ENCODE assay signal across 18 mouse cellular contexts in genomic region chr13:93539311-93539710, GRCm38 (mm10). TPM values are rescaled to one million over a fixed set of nuclear protein-coding genes. Genes with fewer than 3 reads are reported as not detected.
A peak's percentile ranks its signal among the peaks of the same experiment; 100 is the strongest.
DNase-seq lines count a peak whose midpoint lies in the region; ATAC-seq lines count a peak whose summit lies in the region.
"Had no signal": no experiment of that assay in that cellular context is flagged by ENCODE, and none has a peak within 500 bp of the region (broad histone marks: within the 10 kb centered on the region; RNA-seq: fewer than 3 reads in every experiment).

No protein-coding gene starts in this region.

- H3K27me3 ChIP-seq in hindbrain, embryonic 16.5 days (replicated peaks; ENCODE audit: control insufficient read depth, insufficient read depth, low read length), result no peaks in the 10 kb centered on the region
- no peaks in the 10 kb centered on the region for H3K27me3 ChIP-seq in hindbrain, embryonic 10.5 days (ENCODE audit: insufficient read depth, poor library complexity, severe bottlenecking)
- H3K27me3 ChIP-seq: CH12.LX; embryonic facial prominence, embryonic 12.5 days; forebrain, embryonic 15.5 days; hindbrain, embryonic 15.5 days had no signal

- H3K4me2 ChIP-seq in hindbrain, embryonic 16.5 days (ENCODE audit: low read length), result no peak overlapping the region
- H3K4me2 ChIP-seq: embryonic facial prominence, embryonic 12.5 days; forebrain, embryonic 15.5 days; hindbrain, embryonic 15.5 days had no signal

- DNase-seq in adrenal gland, postnatal 14 days, result peak; percentile 51
- DNase-seq in adrenal gland, adult 8-10 months, result no peak
- DNase-seq in hindbrain, embryonic 10.5 days (ENCODE audit: low spot score), result no peak
- peak; percentile 25 for DNase-seq in lung, postnatal 10 days
- no peak for DNase-seq in lung, postnatal 14 days
- DNase-seq: cerebellum, adult 11-12 months; cerebellum, adult 9-10 months; gastrocnemius, postnatal 36 days; heart, adult 18-20 months; heart, postnatal 10 days; kidney, adult 11 months had no signal

- ATAC-seq in hindbrain, embryonic 16.5 days, result peak; percentile 67; the same call in 1 of the 2 replicates
- no peak for ATAC-seq in megakaryocyte-erythroid progenitor cell, adult 5-6 weeks (replicated peaks; ENCODE audit: low FRiP score, low TSS enrichment, poor library complexity, severe bottlenecking)
- ATAC-seq: forebrain, embryonic 15.5 days had no signal

- H3K4me3 ChIP-seq in hindbrain, embryonic 16.5 days (ENCODE audit: low read length), result no peak overlapping the region
- no peak overlapping the region for H3K4me3 ChIP-seq in hindbrain, embryonic 10.5 days
- H3K4me3 ChIP-seq: embryonic facial prominence, embryonic 12.5 days; forebrain, embryonic 15.5 days; heart, embryonic 10.5 days; hindbrain, embryonic 15.5 days had no signal

- H3K27ac ChIP-seq in hindbrain, embryonic 16.5 days (ENCODE audit: low read depth, low read length), result no peak overlapping the region
- H3K27ac ChIP-seq in hindbrain, embryonic 10.5 days, result no peak overlapping the region
- H3K27ac ChIP-seq: embryonic facial prominence, embryonic 12.5 days; forebrain, embryonic 15.5 days; heart, embryonic 10.5 days; hindbrain, embryonic 15.5 days had no signal

- 80% methylated on average over 4 of the region's 4 CpGs for WGBS in hindbrain, embryonic 16.5 days
- WGBS in hindbrain, embryonic 10.5 days, result 88% methylated on average over 4 of the region's 4 CpGs

- H3K9me3 ChIP-seq in hindbrain, embryonic 16.5 days (ENCODE audit: control insufficient read depth, low read length), result no peaks in the 10 kb centered on the region
- H3K9me3 ChIP-seq in hindbrain, embryonic 10.5 days, result no peaks in the 10 kb centered on the region
- H3K9me3 ChIP-seq: embryonic facial prominence, embryonic 12.5 days; forebrain, embryonic 15.5 days; heart, embryonic 10.5 days; hindbrain, embryonic 15.5 days had no signal

- H3K4me1 ChIP-seq in hindbrain, embryonic 16.5 days (ENCODE audit: control insufficient read depth, insufficient read depth, low read depth, low read length), result no peaks in the 10 kb centered on the region
- no peaks in the 10 kb centered on the region for H3K4me1 ChIP-seq in hindbrain, embryonic 10.5 days (replicated peaks)
- H3K4me1 ChIP-seq: embryonic facial prominence, embryonic 12.5 days; forebrain, embryonic 15.5 days; heart, embryonic 10.5 days; hindbrain, embryonic 15.5 days had no signal

- no peaks in the 10 kb centered on the region for H3K36me3 ChIP-seq in hindbrain, embryonic 16.5 days (ENCODE audit: control insufficient read depth, insufficient read depth, low read length)
- no peaks in the 10 kb centered on the region for H3K36me3 ChIP-seq in hindbrain, embryonic 10.5 days
- H3K36me3 ChIP-seq: embryonic facial prominence, embryonic 12.5 days; forebrain, embryonic 15.5 days; heart, embryonic 10.5 days; hindbrain, embryonic 15.5 days had no signal

- no peak overlapping the region for H3K9ac ChIP-seq in hindbrain, embryonic 16.5 days (ENCODE audit: low read depth, low read length)
- H3K9ac ChIP-seq: embryonic facial prominence, embryonic 12.5 days; forebrain, embryonic 15.5 days; hindbrain, embryonic 15.5 days had no signal

RNA-seq across cellular contexts. Expression of gene Jmy, which starts 39.7 kb away (rescaled TPM):
- total RNA-seq in adrenal gland, postnatal 14 days (2021), result 39.6 TPM in 2 replicates
- total RNA-seq in adrenal gland, adult 8-10 months (2022), result 10 to 100 TPM; 49.5 to 64.5 (median 54.5) TPM
- 3.3 and 3.6 TPM in 2 replicates for polyA plus RNA-seq in hindbrain, embryonic 16.5 days (2015; fragmentation: Nextera tagmentation; extraction: Ambion mirVana)
- polyA plus RNA-seq in hindbrain, embryonic 10.5 days (2016; fragmentation: Nextera tagmentation; extraction: Ambion mirVana), result 3.9 and 4.0 TPM in 2 replicates
- total RNA-seq in megakaryocyte-erythroid progenitor cell, adult 5-6 weeks (2014; fragmentation: Nextera tagmentation), result 20.7 and 24.9 TPM in 2 replicates
- 18.2 and 26.9 TPM in 2 replicates for total RNA-seq in megakaryocyte-erythroid progenitor cell, adult 5-6 weeks (2017)

Comparison
In these comparisons a context has a peak if more than half of its experiments do, and no peak if none do; other contexts are left out.
1. DNase-seq: peak in adrenal gland, postnatal 14 days (single experiment) and lung, postnatal 10 days (single experiment); none in adrenal gland, adult 8-10 months (single experiment), hindbrain, embryonic 10.5 days (single experiment) and lung, postnatal 14 days (single experiment).